Mouse (Mus musculus) lung, postnatal 4 days (tissue): ENCODE results near the gene Gm35549.
"Not testable (repeated sequence)": the region's sequence is repeated elsewhere in the genome, so short reads cannot be mapped to it uniquely, and the experiment has no call there.

Experiments
- DNase-seq, 2 experiments: peaks; one replicate each; pipeline ENCODE4 v3.0.0; 2021

Gene Gm35549

DNA sequence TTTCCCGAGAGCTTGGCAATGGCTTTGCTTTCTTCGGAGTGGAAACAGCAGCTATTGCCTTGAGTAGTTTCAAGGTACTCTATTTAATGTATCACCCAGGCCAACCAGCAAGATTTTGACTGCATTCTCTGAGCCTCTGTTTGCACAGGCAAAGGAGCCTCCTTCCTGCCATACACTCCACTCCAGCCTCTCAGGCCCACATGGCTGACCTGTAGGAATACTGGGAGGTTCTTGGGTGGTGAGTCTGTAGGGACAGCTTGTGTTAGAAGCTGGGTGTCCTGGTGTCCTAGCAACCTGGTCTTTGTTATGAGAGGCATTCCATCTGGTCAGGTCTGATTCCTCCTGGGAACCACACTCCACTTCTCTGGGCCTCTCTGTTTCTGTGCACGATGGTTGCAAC is at the start of gene Gm35549:
Gene Gm35549 (minus strand): TSS at position 276 of the 400 bp plus-strand sequence.
- DNase-seq: peak in 1 of 2 experiments; percentile 36

GRCm38 (mm10) chr9:122886372-122887179 is 42.7 kb upstream of the Gm35549 start:
- peak; percentile 70 to 74 for DNase-seq

DNA sequence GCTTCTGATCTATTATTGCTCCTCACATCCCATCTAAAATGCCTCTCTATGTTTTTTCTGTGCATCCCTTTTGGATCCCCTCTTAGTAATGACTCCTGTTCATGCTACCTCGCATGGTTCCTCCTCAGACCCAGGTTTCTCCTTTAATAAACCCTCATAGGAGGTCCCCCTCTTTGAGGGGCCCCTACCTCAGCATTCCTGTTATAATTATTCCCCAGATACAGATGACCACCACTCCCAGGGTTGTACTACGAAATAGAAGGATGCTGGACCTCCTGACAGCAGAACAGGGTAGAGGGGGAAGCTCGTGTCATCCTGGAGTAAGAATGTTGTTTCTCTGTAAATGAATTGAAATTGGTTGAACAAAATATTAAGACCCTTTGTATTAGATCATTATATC is 41.5 kb upstream of the Gm35549 start, which contains the start of gene Zkscan7:
Gene Zkscan7 (plus strand): TSS at position 301 of the 400 bp plus-strand sequence.
- DNase-seq: no peak

- DNase-seq: no peak
Measured at GRCm38 (mm10) chr9:122875145-122875544, 31.3 kb upstream of the Gm35549 start.

- DNase-seq: no peak
Measured at GRCm38 (mm10) chr9:122874653-122875052, 30.8 kb upstream of the Gm35549 start.

- DNase-seq: no peak
Measured at GRCm38 (mm10) chr9:122872595-122872994, 28.8 kb upstream of the Gm35549 start.

DNA sequence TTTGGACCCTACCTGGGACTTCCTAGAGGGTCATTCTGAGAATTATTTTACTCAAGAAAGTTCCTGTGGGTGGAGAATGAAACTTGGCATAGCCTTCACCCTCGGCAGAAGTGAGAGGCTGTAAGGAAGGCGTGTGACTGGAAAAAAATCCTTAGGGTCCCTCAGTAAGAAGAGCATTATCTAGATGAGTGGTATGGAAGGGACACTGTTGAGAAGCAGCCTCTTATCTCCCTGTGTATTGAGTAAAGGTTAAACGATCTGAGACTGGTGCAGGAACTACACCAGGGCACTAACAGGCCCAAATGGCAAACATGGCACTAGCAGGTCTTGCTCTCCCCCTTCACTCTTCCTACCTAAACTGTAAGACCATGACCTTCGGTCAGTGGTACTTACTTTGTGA is 22.4 kb upstream of the Gm35549 start:
- no peak for DNase-seq

GRCm38 (mm10) chr9:122865697-122866166 is 21.9 kb upstream of the Gm35549 start, which contains the start of gene Zfp445:
TSS of gene Zfp445 (minus strand) at chr9:122866006.
- DNase-seq: peak; percentile 84 to 87

GRCm38 (mm10) chr9:122864848-122865247 is 21.0 kb upstream of the Gm35549 start:
- no peak for DNase-seq

GRCm38 (mm10) chr9:122863731-122864130 is 19.9 kb upstream of the Gm35549 start:
- DNase-seq: no peak

- no peak for DNase-seq
Measured at GRCm38 (mm10) chr9:122860752-122861151, 16.9 kb upstream of the Gm35549 start.

DNA sequence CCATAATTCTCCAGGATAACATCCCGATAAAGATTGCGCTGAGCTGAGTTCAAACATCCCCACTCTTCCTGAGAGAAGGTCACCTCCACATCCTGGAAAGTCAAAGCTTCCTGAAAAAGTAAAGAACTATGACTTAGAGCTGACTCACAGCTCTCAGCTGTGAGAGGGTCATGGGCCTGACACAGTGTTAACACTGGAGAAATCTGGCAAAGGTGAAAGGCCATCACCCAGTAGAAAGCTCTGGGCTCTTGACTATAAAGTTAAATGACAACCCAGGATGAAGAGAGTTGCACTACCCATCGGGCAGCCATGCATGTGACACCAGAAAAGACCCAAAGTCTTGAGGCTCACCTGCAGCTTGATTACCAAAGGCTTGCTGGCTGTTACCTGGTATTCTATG is 12.9 kb upstream of the Gm35549 start:
- no peak for DNase-seq

- no peak for DNase-seq
Measured at GRCm38 (mm10) chr9:122855617-122856016, 11.8 kb upstream of the Gm35549 start.

GRCm38 (mm10) chr9:122855141-122855540 is 11.3 kb upstream of the Gm35549 start:
- not testable (repeated sequence) for DNase-seq

- DNase-seq: no peak
Measured at GRCm38 (mm10) chr9:122854526-122854925, 10.7 kb upstream of the Gm35549 start.

GRCm38 (mm10) chr9:122847811-122848311 is 4.0 kb upstream of the Gm35549 start:
- DNase-seq: not testable (repeated sequence)

- DNase-seq: peak in 1 of 2 experiments; percentile 35
Measured at GRCm38 (mm10) chr9:122846156-122846555, 2.3 kb upstream of the Gm35549 start.

GRCm38 (mm10) chr9:122845621-122846020 is 1.8 kb upstream of the Gm35549 start:
- no peak for DNase-seq

GRCm38 (mm10) chr9:122837680-122838079 is 6.2 kb downstream of the Gm35549 start:
- peak; percentile 80 to 88 for DNase-seq

DNA sequence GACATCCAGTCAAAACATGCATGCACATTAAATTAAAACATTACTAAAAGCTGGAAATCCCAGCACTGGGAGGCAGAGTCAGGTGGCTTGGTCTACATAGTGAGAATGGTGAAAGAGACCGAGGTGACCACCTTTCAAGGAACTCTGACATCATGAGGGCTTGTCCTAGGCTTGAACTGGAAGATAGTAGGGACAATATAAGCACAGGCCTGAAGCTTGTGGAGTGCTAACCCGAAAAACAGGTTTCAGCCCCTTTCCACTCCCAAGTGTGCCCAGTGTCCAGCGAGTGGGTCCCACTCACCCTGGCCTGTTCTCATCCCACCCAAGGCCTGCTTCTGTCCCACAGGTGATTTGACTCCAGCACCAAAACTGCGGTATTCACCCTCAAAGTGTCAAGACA is 6.6 kb downstream of the Gm35549 start:
- DNase-seq: no peak

DNA sequence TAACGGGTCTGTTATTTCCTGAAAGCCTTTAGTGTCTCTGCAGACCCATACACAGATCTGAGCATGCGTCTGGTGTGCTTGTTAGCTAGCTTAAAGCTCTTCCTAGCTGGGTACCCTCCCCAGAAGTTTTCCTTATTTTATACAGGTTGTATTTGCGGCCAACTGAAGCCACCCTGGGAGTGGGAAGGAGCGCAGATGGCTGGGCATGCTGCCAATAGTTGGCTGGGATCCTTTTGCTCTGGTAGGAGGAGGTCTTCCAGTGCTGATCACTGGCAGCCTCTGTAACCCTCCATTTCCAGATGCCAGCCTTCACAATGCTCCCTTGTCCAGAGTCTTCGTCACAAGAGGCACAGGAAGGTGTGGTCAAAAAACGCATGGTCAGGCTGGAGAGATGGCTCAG is 7.0 kb downstream of the Gm35549 start:
- DNase-seq: peak; percentile 32 to 58

- DNase-seq: no peak
Measured at GRCm38 (mm10) chr9:122836126-122836525, 7.7 kb downstream of the Gm35549 start.

GRCm38 (mm10) chr9:122829826-122830380 is 13.9 kb downstream of the Gm35549 start:
- DNase-seq: no peak

DNA sequence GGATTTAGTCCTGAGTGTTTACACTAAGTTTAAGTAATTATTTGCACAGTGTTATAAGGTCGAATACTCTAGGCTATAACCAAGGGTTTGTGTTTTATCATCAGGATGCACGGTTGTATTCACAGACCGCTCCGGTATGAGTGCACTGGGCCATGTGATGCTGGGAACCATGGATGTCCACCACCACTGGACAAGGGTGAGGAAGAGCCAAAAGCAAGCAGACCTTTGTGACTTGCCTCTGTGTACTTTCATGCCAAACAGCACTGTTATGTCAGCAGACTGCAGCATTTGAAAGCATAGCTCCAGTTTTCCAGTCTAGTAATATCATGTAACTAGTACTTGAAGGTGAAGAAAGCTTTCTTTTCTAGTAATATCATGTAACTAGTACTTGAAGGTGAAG is 17.1 kb downstream of the Gm35549 start:
- DNase-seq: no peak
